Mouse (Mus musculus): ENCODE measurements around the gene Col16a1.

- TF ChIP-seq CTCF (IDR thresholded peaks at IDR 0.05; ENCODE audit: low read depth), result no peak
- TF ChIP-seq EP300 (IDR thresholded peaks at IDR 0.05; ENCODE audit: low read depth), result no peak
Observed at GRCm38 (mm10) chr4:130048203-130048479, 501 bp downstream of the Col16a1 start.
